Mouse (Mus musculus): ENCODE data around the gene Tmco4.

DNA sequence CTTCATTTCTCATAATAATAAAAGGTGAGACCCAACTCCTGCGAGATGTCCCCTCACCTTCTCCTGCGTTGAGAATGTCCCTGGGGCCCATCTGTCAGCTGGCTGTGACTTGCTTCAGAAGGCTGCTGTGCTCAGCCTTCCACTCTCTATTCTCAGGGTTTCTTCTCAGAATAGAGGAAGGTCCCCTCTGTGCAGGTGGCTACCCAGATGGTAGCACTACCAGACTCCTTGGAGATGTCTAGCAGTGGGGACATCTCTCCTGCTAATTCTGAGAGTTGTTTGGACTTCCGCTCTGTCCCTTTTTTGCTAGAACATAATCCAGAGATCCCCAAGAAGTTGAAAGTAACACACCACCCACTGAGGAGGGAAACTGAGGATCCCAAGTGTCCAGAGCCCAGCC, 62.3 kb downstream of the Tmco4 start:
- TF ChIP-seq GATA1 (IDR thresholded peaks at IDR 0.05; ENCODE audit: borderline replicate concordance, low read length): no peak
- no peak for TF ChIP-seq FLI1 (IDR thresholded peaks at IDR 0.05; ENCODE audit: low read length)
